Mouse (Mus musculus) heart, postnatal 0 days (tissue): ENCODE measurements around the gene Khdc4.

ENCODE experiments used
- CTCF ChIP-seq: IDR thresholded peaks from 2 replicates; pipeline ENCODE4 v1.5.1; 2016; ENCODE audit warnings: antibody characterized with exemption, control low read depth, low read depth
- EP300 ChIP-seq: IDR thresholded peaks from 2 replicates; pipeline ENCODE4 v1.6.1; 2016; ENCODE audit warnings: antibody characterized with exemption, low read depth

- TF ChIP-seq CTCF = no peak
- TF ChIP-seq EP300 = no peak
Observed at GRCm38 (mm10) chr3:88649967-88650366, 35.6 kb upstream of the Khdc4 start.
